Mouse (Mus musculus): Measurements from ENCODE around the gene Acbd4. TPM values are rescaled to one million over a fixed set of nuclear protein-coding genes. Genes with fewer than 3 reads are reported as not detected.
A peak's percentile ranks its signal among the peaks of the same experiment; 100 is the strongest.

The Acbd4 gene
- total RNA-seq, 4 experiments from 2014 or later: 25.6 to 46.5 (median 41.0) TPM

- no peak for DNase-seq (ENCODE audit: low spot score in 2 of 2)
Measured at GRCm38 (mm10) chr11:103081631-103082030, 19.9 kb upstream of the Acbd4 start.

- no peak for DNase-seq (ENCODE audit: low spot score in 2 of 2)
Measured at GRCm38 (mm10) chr11:103093306-103093705, 8.2 kb upstream of the Acbd4 start.

GRCm38 (mm10) chr11:103093862-103094833 is 7.3 kb upstream of the Acbd4 start:
- DNase-seq (ENCODE audit: low spot score in 2 of 2): no peak

- no peak for DNase-seq (ENCODE audit: low spot score in 2 of 2)
Measured at GRCm38 (mm10) chr11:103095107-103095670, 6.3 kb upstream of the Acbd4 start.

GRCm38 (mm10) chr11:103095801-103096200 is 5.7 kb upstream of the Acbd4 start:
- no peak for DNase-seq (ENCODE audit: low spot score in 2 of 2)

GRCm38 (mm10) chr11:103096979-103097894 is 4.2 kb upstream of the Acbd4 start:
- peak in 1 of 2 experiments; percentile 10 for DNase-seq (ENCODE audit: low spot score in 2 of 2)

GRCm38 (mm10) chr11:103098531-103099190 is 2.8 kb upstream of the Acbd4 start:
- no peak for DNase-seq (ENCODE audit: low spot score in 2 of 2)

GRCm38 (mm10) chr11:103099352-103099940 is 2.0 kb upstream of the Acbd4 start:
- DNase-seq (ENCODE audit: low spot score in 2 of 2): no peak

GRCm38 (mm10) chr11:103100361-103100760 is 1.1 kb upstream of the Acbd4 start:
- no peak for DNase-seq (ENCODE audit: low spot score in 2 of 2)

GRCm38 (mm10) chr11:103101866-103102501 is 502 bp downstream of the Acbd4 start:
- DNase-seq (ENCODE audit: low spot score in 2 of 2): peak; percentile 69 to 70

GRCm38 (mm10) chr11:103102725-103103349 is 1.4 kb downstream of the Acbd4 start:
- DNase-seq (ENCODE audit: low spot score in 2 of 2): peak; percentile 96 to 97

- DNase-seq (ENCODE audit: low spot score in 2 of 2): no peak
Measured at GRCm38 (mm10) chr11:103103621-103104020, 2.1 kb downstream of the Acbd4 start.

GRCm38 (mm10) chr11:103104469-103104868 is 3.0 kb downstream of the Acbd4 start:
- DNase-seq (ENCODE audit: low spot score in 2 of 2): no peak

- no peak for DNase-seq (ENCODE audit: low spot score in 2 of 2)
Measured at GRCm38 (mm10) chr11:103105180-103105725, 3.8 kb downstream of the Acbd4 start.

GRCm38 (mm10) chr11:103105810-103106209 is 4.3 kb downstream of the Acbd4 start:
- DNase-seq (ENCODE audit: low spot score in 2 of 2): no peak

- DNase-seq (ENCODE audit: low spot score in 2 of 2): no peak
Measured at GRCm38 (mm10) chr11:103106386-103106785, 4.9 kb downstream of the Acbd4 start.

GRCm38 (mm10) chr11:103111301-103111700 is 9.8 kb downstream of the Acbd4 start:
- no peak for DNase-seq (ENCODE audit: low spot score in 2 of 2)

GRCm38 (mm10) chr11:103111881-103112551 is 10.5 kb downstream of the Acbd4 start:
- DNase-seq (ENCODE audit: low spot score in 2 of 2): peak; percentile 72 to 86

- no peak for DNase-seq (ENCODE audit: low spot score in 2 of 2)
Measured at GRCm38 (mm10) chr11:103112552-103112912, 11.1 kb downstream of the Acbd4 start.

Measured in gastrocnemius, adult 8-10 months (tissue).